Mouse (Mus musculus) neural tube, embryonic 12.5 days (tissue): ENCODE measurements around the gene Wnk2. TPM values are rescaled to one million over a fixed set of nuclear protein-coding genes. Genes with fewer than 3 reads are reported as not detected.
"Not testable (repeated sequence)": the region's sequence is repeated elsewhere in the genome, so short reads cannot be mapped to it uniquely, and the experiment has no call there.

ENCODE experiments used
- ATAC-seq: fragments of 200-750 bp; cut with Nextera tagmentation; 2 replicates; pipeline ENCODE4 v1.8.0; 2017; ENCODE audit warnings: low read depth, mild to moderate bottlenecking, moderate TSS enrichment, moderate library complexity; ENCODE audit not compliant: low FRiP score
- H3K27ac ChIP-seq: fragments of 300-500 bp; sonication (generic); 2 replicates; pipeline ENCODE4 v1.5.1; 2016
- H3K27me3 ChIP-seq: fragments of 300-500 bp; sonication (generic); replicated peaks from 2 replicates; pipeline ENCODE4 v1.6.1; 2016; ENCODE audit warnings: mild to moderate bottlenecking
- H3K36me3 ChIP-seq: fragments of 300-500 bp; sonication (generic); 2 replicates; pipeline ENCODE4 v1.6.1; 2016; ENCODE audit warnings: mild to moderate bottlenecking
- H3K4me1 ChIP-seq: fragments of 300-500 bp; sonication (generic); 2 replicates; pipeline ENCODE4 v1.6.1; 2016
- H3K4me2 ChIP-seq: fragments of 300-500 bp; sonication (generic); replicated peaks from 2 replicates; pipeline ENCODE4 v1.6.1; 2016; ENCODE audit warnings: mild to moderate bottlenecking
- H3K4me3 ChIP-seq: fragments of 300-500 bp; sonication (generic); 2 replicates; pipeline ENCODE4 v1.5.1; 2016
- H3K9ac ChIP-seq: fragments of 300-500 bp; sonication (generic); 2 replicates; pipeline ENCODE4 v1.6.1; 2016; ENCODE audit warnings: mild to moderate bottlenecking
- H3K9me3 ChIP-seq: fragments of 300-500 bp; sonication (generic); 2 replicates; pipeline ENCODE4 v1.6.1; 2016; ENCODE audit warnings: mild to moderate bottlenecking
- WGBS: fragments of 180-500 bp; shearing (Covaris S2); methylation state at CpG from one replicate; pipeline ENCODE4 v1.1.7; 2016; 5-methylcytosine and 5-hydroxymethylcytosine counted together
- polyA plus RNA-seq: library from polyadenylated mRNA; unstranded; fragments of >200 nt; fragmentation: Nextera tagmentation; extraction: Ambion mirVana; gene quantifications from 2 replicates; pipeline ENCODE4 v1.2.1, GENCODE M21; 2016

The Wnk2 gene
- polyA plus RNA-seq, 1 experiment from 2014 or later = 17.2 TPM

GRCm38 (mm10) chr13:49083941-49084340 lies 63.9 kb downstream of the Wnk2 start:
- 0 out of 2 replicates have a peak, but pooled peaks cover 3% of the 10 kb centered on the region for H3K4me1 ChIP-seq
- H3K27ac ChIP-seq = no peak overlapping the region
- H3K36me3 ChIP-seq = peaks cover 62% of the 10 kb centered on the region
- 68% methylated on average over 9 of the region's 9 CpGs for WGBS
- ATAC-seq = no peak
- no peaks in the 10 kb centered on the region for H3K27me3 ChIP-seq
- H3K9ac ChIP-seq = no peak overlapping the region
- no peaks in the 10 kb centered on the region for H3K9me3 ChIP-seq
- H3K4me3 ChIP-seq = no peak overlapping the region
- no peak overlapping the region for H3K4me2 ChIP-seq

- no peak overlapping the region for H3K4me2 ChIP-seq
- H3K9me3 ChIP-seq = no peaks in the 10 kb centered on the region
- H3K27me3 ChIP-seq = no peaks in the 10 kb centered on the region
- H3K27ac ChIP-seq = no peak overlapping the region
- peaks cover 66% of the 10 kb centered on the region for H3K36me3 ChIP-seq
- 86% methylated on average over 14 of the region's 14 CpGs for WGBS
- ATAC-seq = no peak
- 0 out of 2 replicates have a peak, but pooled peaks cover 3% of the 10 kb centered on the region for H3K4me1 ChIP-seq
- no peak overlapping the region for H3K9ac ChIP-seq
- no peak overlapping the region for H3K4me3 ChIP-seq
Observed at GRCm38 (mm10) chr13:49082151-49082879, 65.5 kb downstream of the Wnk2 start.

GRCm38 (mm10) chr13:49076196-49076595 lies 71.6 kb downstream of the Wnk2 start:
- 92% methylated on average over 11 of the region's 11 CpGs for WGBS
- no peak overlapping the region for H3K4me3 ChIP-seq
- H3K4me1 ChIP-seq = no peaks in the 10 kb centered on the region
- H3K36me3 ChIP-seq = peaks cover 68% of the 10 kb centered on the region
- no peak overlapping the region for H3K9ac ChIP-seq
- no peak overlapping the region for H3K27ac ChIP-seq
- no peaks in the 10 kb centered on the region for H3K27me3 ChIP-seq
- H3K4me2 ChIP-seq = no peak overlapping the region
- no peaks in the 10 kb centered on the region for H3K9me3 ChIP-seq
- no peak for ATAC-seq

DNA sequence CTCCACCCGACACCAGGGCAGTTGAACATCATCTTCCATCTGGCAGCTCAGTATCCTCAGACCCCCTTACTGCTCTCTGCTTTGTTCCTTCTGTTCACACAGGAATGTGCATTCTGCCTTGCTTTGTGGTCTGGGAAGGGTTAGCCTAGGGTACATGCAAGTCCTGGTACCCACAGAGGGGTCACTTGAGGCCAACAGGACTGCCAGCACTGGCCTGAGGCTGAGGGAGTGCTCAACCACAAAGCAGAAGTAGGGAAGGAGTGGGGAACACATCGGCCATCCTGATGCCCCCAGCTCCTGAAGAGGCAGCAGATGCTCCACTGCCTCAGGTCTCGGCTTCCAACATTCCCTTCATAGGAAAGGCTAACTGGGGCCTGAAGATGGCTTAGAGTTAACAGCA lies 72.4 kb downstream of the Wnk2 start:
- Histone ChIP-seq H3K9ac (no peak overlapping the region), H3K4me1 (no peaks in the 10 kb centered on the region), H3K27me3 (no peaks in the 10 kb centered on the region), H3K36me3 (peaks cover 70% of the 10 kb centered on the region), H3K27ac (no peak overlapping the region), H3K4me3 (no peak overlapping the region), H3K9me3 (no peaks in the 10 kb centered on the region), H3K4me2 (no peak overlapping the region)
- no peak for ATAC-seq
- WGBS = 88% methylated on average over 3 of the region's 3 CpGs

GRCm38 (mm10) chr13:49073295-49073694 lies 74.5 kb downstream of the Wnk2 start:
- WGBS = 78% methylated on average over 6 of the region's 6 CpGs
- H3K9ac ChIP-seq = no peak overlapping the region
- H3K4me3 ChIP-seq = no peak overlapping the region
- H3K27me3 ChIP-seq = no peaks in the 10 kb centered on the region
- no peaks in the 10 kb centered on the region for H3K4me1 ChIP-seq
- no peak overlapping the region for H3K27ac ChIP-seq
- ATAC-seq = no peak
- H3K36me3 ChIP-seq = peaks cover 76% of the 10 kb centered on the region
- H3K4me2 ChIP-seq = no peak overlapping the region
- H3K9me3 ChIP-seq = no peaks in the 10 kb centered on the region

GRCm38 (mm10) chr13:49071861-49072260 lies 76.0 kb downstream of the Wnk2 start:
- no peaks in the 10 kb centered on the region for H3K4me1 ChIP-seq
- no peak overlapping the region for H3K9ac ChIP-seq
- H3K36me3 ChIP-seq = peaks cover 79% of the 10 kb centered on the region
- ATAC-seq = no peak
- H3K4me3 ChIP-seq = no peak overlapping the region
- no peak overlapping the region for H3K27ac ChIP-seq
- H3K27me3 ChIP-seq = no peaks in the 10 kb centered on the region
- no peaks in the 10 kb centered on the region for H3K9me3 ChIP-seq
- WGBS = 86% methylated on average over 5 of the region's 5 CpGs
- no peak overlapping the region for H3K4me2 ChIP-seq

DNA sequence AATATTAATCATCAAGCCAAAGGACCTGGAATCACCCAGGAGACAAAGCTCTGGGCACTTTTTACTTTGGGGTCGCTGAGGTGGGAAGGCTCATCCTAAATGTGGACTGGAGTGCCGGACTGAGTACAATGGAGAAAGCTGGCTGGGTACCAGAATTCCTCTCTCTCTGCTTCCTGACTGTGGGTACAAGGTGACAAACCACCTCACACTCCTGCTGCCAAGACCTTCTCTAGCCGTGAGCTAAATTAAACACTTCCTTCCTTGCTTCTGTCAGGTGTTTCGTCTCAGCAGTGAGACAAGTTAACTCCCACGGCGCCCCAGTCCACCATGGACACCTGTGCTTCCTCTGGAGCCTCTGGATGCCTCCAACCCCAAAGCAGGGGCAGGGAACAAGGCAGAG lies 77.8 kb downstream of the Wnk2 start:
- Histone ChIP-seq H3K27ac (no peak overlapping the region), H3K9ac (no peak overlapping the region), H3K36me3 (peaks cover 73% of the 10 kb centered on the region), H3K4me1 (no peaks in the 10 kb centered on the region), H3K4me3 (no peak overlapping the region), H3K4me2 (no peak overlapping the region), H3K9me3 (no peaks in the 10 kb centered on the region), H3K27me3 (no peaks in the 10 kb centered on the region)
- no peak for ATAC-seq
- WGBS = 83% methylated on average over 6 of the region's 6 CpGs

DNA sequence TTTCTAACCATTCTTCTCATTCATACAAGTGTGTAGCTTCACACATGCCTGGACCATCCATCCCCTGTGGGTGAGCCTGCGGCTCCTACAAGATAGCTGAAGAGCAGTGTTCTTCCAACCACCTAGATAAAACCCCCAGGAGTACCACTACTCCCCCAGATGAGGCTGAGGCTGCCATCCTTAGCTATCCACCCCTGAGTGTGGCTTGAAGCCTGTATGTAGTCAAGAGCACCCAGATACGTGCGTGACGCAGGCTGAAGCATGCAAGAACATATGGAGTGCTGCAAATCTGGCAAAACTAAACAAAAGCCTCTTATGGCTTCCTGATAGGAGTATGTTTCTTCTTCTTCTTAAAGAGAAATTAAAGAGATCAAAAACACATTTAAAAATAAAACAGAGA lies 78.4 kb downstream of the Wnk2 start:
- Histone ChIP-seq H3K4me1 (no peaks in the 10 kb centered on the region), H3K9ac (no peak overlapping the region), H3K27me3 (no peaks in the 10 kb centered on the region), H3K9me3 (no peaks in the 10 kb centered on the region), H3K4me3 (no peak overlapping the region), H3K36me3 (peaks cover 72% of the 10 kb centered on the region), H3K4me2 (no peak overlapping the region), H3K27ac (no peak overlapping the region)
- ATAC-seq = no peak
- WGBS = 94% methylated on average over 4 of the region's 4 CpGs

DNA sequence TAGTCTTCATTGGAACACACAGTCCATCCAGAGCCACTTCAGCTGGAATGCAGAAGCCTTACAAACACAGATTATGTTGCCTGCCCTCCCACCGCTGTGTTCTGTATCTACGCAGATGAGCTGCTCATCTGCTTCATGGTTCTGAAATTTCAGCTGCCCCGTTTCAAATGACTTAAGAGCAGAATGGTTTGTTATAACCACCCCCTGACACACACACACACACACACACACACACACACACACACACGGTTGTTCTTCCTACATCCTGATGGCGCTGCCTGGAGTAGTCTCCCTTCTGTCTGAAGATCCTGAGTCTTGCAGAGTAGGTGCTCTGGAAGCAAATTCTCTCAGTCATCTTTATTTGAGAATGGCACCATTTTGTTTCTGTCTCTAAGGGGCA lies 83.6 kb downstream of the Wnk2 start:
- Histone ChIP-seq H3K36me3 (peaks cover 80% of the 10 kb centered on the region), H3K4me3 (no peak overlapping the region), H3K4me1 (no peaks in the 10 kb centered on the region), H3K9ac (no peak overlapping the region), H3K4me2 (no peak overlapping the region), H3K27me3 (no peaks in the 10 kb centered on the region), H3K27ac (no peak overlapping the region), H3K9me3 (no peaks in the 10 kb centered on the region)
- ATAC-seq = no peak
- 94% methylated on average over 5 of the region's 5 CpGs for WGBS

DNA sequence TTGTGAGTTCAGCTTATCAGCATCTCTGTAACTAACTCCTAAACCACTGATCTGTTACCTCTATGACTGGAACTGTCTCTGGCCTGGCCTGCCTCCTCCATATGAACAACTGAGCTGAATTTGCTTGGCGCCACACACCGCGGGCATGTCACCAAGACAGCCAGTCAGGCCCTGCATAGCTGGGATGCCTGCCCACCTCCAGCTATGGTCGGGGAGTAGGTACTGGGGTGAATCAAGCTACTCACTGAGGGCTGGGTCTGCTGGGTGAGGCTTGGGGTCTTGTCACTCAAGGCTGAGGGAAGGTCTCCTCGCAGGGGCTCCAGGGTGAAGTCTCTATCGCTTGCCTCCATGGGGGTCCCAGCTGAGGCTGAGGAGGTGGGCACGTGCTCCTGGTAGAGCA lies 87.4 kb downstream of the Wnk2 start:
- Histone ChIP-seq H3K36me3 (peaks cover 64% of the 10 kb centered on the region), H3K4me2 (no peak overlapping the region), H3K27me3 (no peaks in the 10 kb centered on the region), H3K9ac (no peak overlapping the region), H3K4me1 (no peaks in the 10 kb centered on the region), H3K27ac (no peak overlapping the region), H3K9me3 (no peaks in the 10 kb centered on the region), H3K4me3 (no peak overlapping the region)
- 92% methylated on average over 7 of the region's 7 CpGs for WGBS
- ATAC-seq = no peak

DNA sequence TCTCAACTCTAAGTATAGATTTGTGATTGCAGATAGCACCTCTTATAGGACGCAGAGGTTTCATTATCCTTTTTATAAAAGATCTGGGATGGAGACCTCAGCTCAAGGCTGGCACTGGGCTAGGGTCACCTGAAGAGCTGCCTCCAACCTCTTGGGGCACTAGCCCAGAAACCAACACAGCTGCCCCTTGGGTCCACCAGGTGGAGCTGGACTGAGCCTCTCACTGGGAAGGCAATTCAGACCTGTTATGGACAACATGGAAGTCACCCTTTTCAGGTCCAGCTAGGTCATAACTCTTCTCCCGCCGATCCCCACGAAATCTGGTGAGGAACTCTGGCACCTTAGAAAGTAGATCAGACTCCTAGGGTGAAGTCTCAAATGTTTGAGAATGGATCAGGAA lies 89.3 kb downstream of the Wnk2 start:
- no peak overlapping the region for H3K27ac ChIP-seq
- H3K9me3 ChIP-seq = no peaks in the 10 kb centered on the region
- H3K4me3 ChIP-seq = no peak overlapping the region
- ATAC-seq = no peak
- no peaks in the 10 kb centered on the region for H3K4me1 ChIP-seq
- peaks cover 55% of the 10 kb centered on the region for H3K36me3 ChIP-seq
- WGBS = 82% methylated on average over 4 of the region's 4 CpGs
- H3K27me3 ChIP-seq = no peaks in the 10 kb centered on the region
- no peak overlapping the region for H3K4me2 ChIP-seq
- H3K9ac ChIP-seq = no peak overlapping the region

DNA sequence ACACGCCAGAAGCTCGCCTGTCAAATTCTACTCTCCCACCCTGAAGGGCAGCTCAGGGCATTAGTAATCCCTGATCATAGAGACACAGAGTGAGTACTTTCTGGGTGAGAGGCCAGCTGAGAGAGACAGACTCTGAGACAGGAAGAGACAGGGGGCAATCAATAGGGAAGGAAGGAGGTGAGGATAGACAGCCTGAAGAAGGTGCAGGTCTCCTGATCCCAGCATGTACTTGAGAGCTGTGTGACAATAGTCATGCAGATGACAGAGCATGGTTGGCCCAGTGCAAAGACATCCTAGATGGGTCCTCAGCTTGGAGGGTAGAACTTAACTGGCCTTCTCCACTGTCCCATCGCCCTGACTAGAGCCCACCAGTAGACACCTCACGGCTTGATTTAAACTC lies 91.5 kb downstream of the Wnk2 start:
- 90% methylated on average over 4 of the region's 4 CpGs for WGBS

GRCm38 (mm10) chr13:49054753-49055152 lies 93.1 kb downstream of the Wnk2 start:
- H3K27ac ChIP-seq, H3K4me3 ChIP-seq, H3K27me3 ChIP-seq, ATAC-seq, H3K4me1 ChIP-seq, H3K9ac ChIP-seq, H3K9me3 ChIP-seq, H3K4me2 ChIP-seq: not testable (repeated sequence)
- peaks cover 32% of the 10 kb centered on the region for H3K36me3 ChIP-seq

More for the DNA sequence above, 91.5 kb downstream of the Wnk2 start:
- no peak overlapping the region for H3K27ac ChIP-seq
- ATAC-seq = no peak
- H3K4me1 ChIP-seq = no peaks in the 10 kb centered on the region
- peaks cover 41% of the 10 kb centered on the region for H3K36me3 ChIP-seq
- H3K27me3 ChIP-seq = no peaks in the 10 kb centered on the region
- no peak overlapping the region for H3K4me2 ChIP-seq
- H3K9ac ChIP-seq = no peak overlapping the region
- no peak overlapping the region for H3K4me3 ChIP-seq
- H3K9me3 ChIP-seq = no peaks in the 10 kb centered on the region
